Mouse (Mus musculus): ENCODE data around the gene Tas2r121. TPM values are rescaled to one million over a fixed set of nuclear protein-coding genes. Genes with fewer than 3 reads are reported as not detected.
"Not testable (repeated sequence)": the region's sequence is repeated elsewhere in the genome, so short reads cannot be mapped to it uniquely, and the experiment has no call there.

Gene Tas2r121
- not detected for total RNA-seq (2021)
- long read RNA-seq: 0 reads

GRCm38 (mm10) chr6:132700907-132701306, at the start of gene Tas2r121:
Tas2r121 (minus strand) TSS chr6:132701007.
- no peak for DNase-seq (ENCODE audit: low spot score in 2 of 2)

DNA sequence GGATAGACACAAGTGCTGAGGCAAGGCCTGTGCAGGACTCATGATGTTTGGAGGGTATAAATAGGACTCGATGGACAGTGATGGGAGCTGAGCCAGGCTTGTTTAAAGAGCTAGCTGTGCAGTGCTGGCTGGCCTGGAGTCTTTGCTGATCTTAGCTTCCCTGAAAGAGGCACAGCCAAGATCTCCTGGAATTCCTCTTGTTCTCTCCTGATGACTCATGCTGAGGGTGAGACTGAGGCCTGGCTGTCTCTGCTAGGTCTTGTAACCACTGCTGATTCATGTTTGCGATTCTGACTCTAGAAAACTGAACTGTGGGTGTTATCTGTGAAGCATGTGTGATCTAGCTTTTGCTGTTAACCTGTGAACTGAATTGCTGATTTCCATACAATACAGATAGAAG, 49.4 kb upstream of the Tas2r121 start:
- DNase-seq (ENCODE audit: low spot score in 2 of 2): no peak

- no peak for DNase-seq (ENCODE audit: low spot score in 2 of 2)
These were observed 37.1 kb upstream of the Tas2r121 start, which contains the start of gene Tas2r115 for GRCm38 (mm10) chr6:132737935-132738334. Tas2r115 (minus strand) TSS chr6:132738035.

DNA sequence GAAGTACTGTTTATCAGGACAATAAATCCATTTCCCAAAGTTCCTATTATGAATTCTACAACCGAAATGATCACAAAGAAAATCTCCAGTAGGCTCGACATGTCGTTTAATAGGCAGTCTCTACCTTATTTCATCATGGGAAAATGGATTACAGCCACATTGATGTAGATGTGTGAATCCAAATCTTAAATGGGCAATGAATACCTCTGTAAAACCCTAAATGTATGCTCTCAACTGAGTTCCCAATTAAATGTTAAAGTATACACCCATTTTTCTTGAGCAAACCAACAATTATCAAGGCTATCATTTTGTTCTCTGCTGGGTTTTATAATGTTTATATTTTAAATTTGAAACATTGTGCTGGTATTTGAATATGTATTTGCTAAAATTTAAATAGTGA, 11.0 kb upstream of the Tas2r121 start, which contains the start of gene Tas2r122:
Gene Tas2r122, minus strand, starts transcription at position 101 of the 400 bp plus-strand sequence.
- no peak for DNase-seq (ENCODE audit: low spot score in 2 of 2)

- not testable (repeated sequence) for DNase-seq (ENCODE audit: low spot score in 2 of 2)
These were observed 9.2 kb downstream of the Tas2r121 start for GRCm38 (mm10) chr6:132691596-132691995.

- no peak for DNase-seq (ENCODE audit: low spot score in 2 of 2)
These were observed 44.2 kb downstream of the Tas2r121 start, which contains the start of gene Tas2r120 for GRCm38 (mm10) chr6:132656653-132657052. Tas2r120 (plus strand) TSS chr6:132656953.

- DNase-seq (ENCODE audit: low spot score in 2 of 2): no peak
These were observed 49.4 kb downstream of the Tas2r121 start, which contains the start of gene A630073D07Rik for GRCm38 (mm10) chr6:132651426-132651825. A630073D07Rik (minus strand) TSS chr6:132651526.

Other genes starting within 250 kb of the Tas2r121 start
- gene Prh1, start 131.2 kb downstream of the Tas2r121 start, total RNA-seq (2021): not detected
- gene Prp2, start 105.1 kb downstream of the Tas2r121 start, total RNA-seq (2021): not detected
- gene A630073D07Rik, start 49.5 kb downstream of the Tas2r121 start, total RNA-seq (2021): not detected
- not detected for gene Tas2r120, start 44.1 kb downstream of the Tas2r121 start, total RNA-seq (2021)
- not detected for gene Tas2r122, start 10.9 kb upstream of the Tas2r121 start, total RNA-seq (2021)
- gene Tas2r115, start 37.0 kb upstream of the Tas2r121 start, total RNA-seq (2021): not detected
- not detected for gene Tas2r124, start 53.7 kb upstream of the Tas2r121 start, total RNA-seq (2021)
- not detected for gene Tas2r102, start 61.1 kb upstream of the Tas2r121 start, total RNA-seq (2021)
- gene Tas2r136, start 77.2 kb upstream of the Tas2r121 start, total RNA-seq (2021): not detected
- gene Tas2r117, start 101.8 kb upstream of the Tas2r121 start, total RNA-seq (2021): not detected
- gene Tas2r123, start 146.1 kb upstream of the Tas2r121 start, total RNA-seq (2021): not detected
- not detected for gene Tas2r116, start 154.4 kb upstream of the Tas2r121 start, total RNA-seq (2021)
- gene Tas2r110, start 167.0 kb upstream of the Tas2r121 start, total RNA-seq (2021): not detected
- gene Tas2r113, start 192.0 kb upstream of the Tas2r121 start, total RNA-seq (2021): not detected
- gene Tas2r125, start 208.6 kb upstream of the Tas2r121 start, total RNA-seq (2021): not detected

Measured in layer of hippocampus, adult 18-20 months (tissue).